Mouse (Mus musculus): ENCODE results near the gene Mrpl58.

DNA sequence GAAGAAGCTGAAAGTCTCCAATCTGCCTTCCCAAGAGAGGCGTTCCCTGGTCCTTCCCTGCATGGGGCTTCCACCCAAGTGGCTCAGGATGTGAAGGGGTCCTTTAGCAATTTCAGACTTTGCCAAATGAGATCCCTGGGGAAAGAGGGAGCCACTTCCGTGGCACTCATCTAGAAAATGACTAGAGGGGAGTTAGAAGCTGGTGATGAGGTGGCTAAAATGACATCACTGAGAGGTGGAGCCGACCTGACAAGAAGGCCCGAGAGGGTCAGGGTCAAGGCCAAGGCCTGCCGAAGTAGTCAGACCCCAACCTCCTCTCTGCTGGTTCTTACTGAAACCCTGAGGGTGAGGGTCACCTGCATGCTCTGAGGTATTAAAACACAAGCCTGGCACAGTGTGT, 20.7 kb upstream of the Mrpl58 start:
- TF ChIP-seq POLR2A (IDR thresholded peaks at IDR 0.05; ENCODE audit: control insufficient read depth, extremely low read depth, insufficient read depth, low read length, poor library complexity), result no peak
- no peak for TF ChIP-seq CTCF (IDR thresholded peaks at IDR 0.05; ENCODE audit: borderline replicate concordance, control insufficient read depth, extremely low read depth, insufficient read depth, low read length, poor library complexity)

All from thymus, adult 2 months (tissue).